Mouse (Mus musculus) liver, postnatal 0 days (tissue): ENCODE results near the gene Cyp2a5.
"Not testable (repeated sequence)": the region's sequence is repeated elsewhere in the genome, so short reads cannot be mapped to it uniquely, and the experiment has no call there.

Experiments
- CTCF ChIP-seq: sonication (generic); IDR thresholded peaks from 2 replicates; pipeline ENCODE4 v1.5.1; 2016; ENCODE audit warnings: antibody characterized with exemption, low read depth
- EP300 ChIP-seq: IDR thresholded peaks from 2 replicates; pipeline ENCODE4 v1.6.1; 2016; ENCODE audit warnings: antibody characterized with exemption, low read depth, mild to moderate bottlenecking

- not testable (repeated sequence) for TF ChIP-seq CTCF, EP300
Measured at GRCm38 (mm10) chr7:26850063-26850462, 15.0 kb downstream of the Cyp2a5 start.
